Mouse (Mus musculus) C2C12 (cell line): ENCODE measurements around the gene Aspscr1. TPM values are rescaled to one million over a fixed set of nuclear protein-coding genes. Genes with fewer than 3 reads are reported as not detected.

Source experiments
- H3K27me3 ChIP-seq: one replicate; pipeline ENCODE4 v1.6.1; 2011; ENCODE audit not compliant: control insufficient read depth, insufficient read depth, insufficient read length
- H3K36me3 ChIP-seq: one replicate; pipeline ENCODE4 v1.6.1; 2011; ENCODE audit not compliant: control insufficient read depth, insufficient read depth
- H3K4me3 ChIP-seq: one replicate; pipeline ENCODE4 v1.5.1; 2011; ENCODE audit warnings: mild to moderate bottlenecking, control low read depth; ENCODE audit not compliant: poor library complexity, insufficient read depth, severe bottlenecking
- H3K79me2 ChIP-seq: one replicate; pipeline ENCODE4 v1.6.1; 2011; ENCODE audit not compliant: control insufficient read depth, insufficient read depth
- H3K79me3 ChIP-seq: one replicate; pipeline ENCODE4 v1.6.1; 2011; ENCODE audit warnings: low read depth, control low read depth
- H3ac ChIP-seq: one replicate; pipeline ENCODE3; 2011; ENCODE audit warnings: low read depth; ENCODE audit not compliant: control insufficient read depth, insufficient read length
- CEBPB ChIP-seq: IDR thresholded peaks from one replicate; pipeline ENCODE4 v1.6.1; 2011; ENCODE audit warnings: low read depth, mild to moderate bottlenecking, control low read depth, moderate library complexity
- CTCF ChIP-seq: IDR thresholded peaks from one replicate; pipeline ENCODE4 v1.5.1; 2011; ENCODE audit not compliant: control insufficient read depth, insufficient read depth, insufficient read length
- FOSL1 ChIP-seq: IDR thresholded peaks from one replicate; pipeline ENCODE4 v1.8.0; 2011; ENCODE audit warnings: mild to moderate bottlenecking, low read length; ENCODE audit not compliant: poor library complexity, insufficient read depth, severe bottlenecking
- MAX ChIP-seq: IDR thresholded peaks from one replicate; pipeline ENCODE4 v1.6.1; 2011; ENCODE audit warnings: mild to moderate bottlenecking, control low read depth
- MYOD1 ChIP-seq: IDR thresholded peaks from one replicate; pipeline ENCODE4 v1.6.1; 2011; ENCODE audit warnings: low read depth; ENCODE audit not compliant: control insufficient read depth, insufficient read length
- MYOG ChIP-seq: IDR thresholded peaks from one replicate; pipeline ENCODE4 v1.6.1; 2011; ENCODE audit not compliant: control insufficient read depth, insufficient read length; ENCODE audit errors: extremely low read depth
- USF1 ChIP-seq: IDR thresholded peaks from one replicate; pipeline ENCODE4 v1.6.1; 2011; ENCODE audit warnings: low read depth, mild to moderate bottlenecking, control low read depth, moderate library complexity
- long read RNA-seq, 2 experiments: library from polyadenylated mRNA; unstranded; transcript quantifications; one replicate each; pipeline ENCODE4 v2.0.0; 2019 to 2020
- polyA plus RNA-seq: library from polyadenylated mRNA; unstranded; fragments of >200 nt; fragmentation: generic; extraction: Trizol; gene quantifications from one replicate; pipeline ENCODE4 v1.2.1, GENCODE M21; 2012; ENCODE audit warnings: missing spikeins

The Aspscr1 gene
- polyA plus RNA-seq = 66.0 TPM
- long read RNA-seq, experiment 1, transcript Aspscr1-201 (16 exons, 1,820 nt) = major isoform, 40 of 86 reads
- long read RNA-seq, experiment 1, transcript Aspscr1-203 (15 exons, 1,690 nt) = minor isoform, 13 of 86 reads
- long read RNA-seq, experiment 1, partial matches to known transcripts = 18 of 86 reads
- long read RNA-seq, experiment 1, other reads (novel, unspliced or antisense) = 13 of 86 reads
- long read RNA-seq, experiment 2, transcript Aspscr1-201 (16 exons, 1,820 nt) = major isoform, 267 of 381 reads
- long read RNA-seq, experiment 2, transcript Aspscr1-203 (15 exons, 1,690 nt) = minor isoform, 24 of 381 reads
- long read RNA-seq, experiment 2, partial matches to known transcripts = 7 of 381 reads
- long read RNA-seq, experiment 2, other reads (novel, unspliced or antisense) = 83 of 381 reads

DNA sequence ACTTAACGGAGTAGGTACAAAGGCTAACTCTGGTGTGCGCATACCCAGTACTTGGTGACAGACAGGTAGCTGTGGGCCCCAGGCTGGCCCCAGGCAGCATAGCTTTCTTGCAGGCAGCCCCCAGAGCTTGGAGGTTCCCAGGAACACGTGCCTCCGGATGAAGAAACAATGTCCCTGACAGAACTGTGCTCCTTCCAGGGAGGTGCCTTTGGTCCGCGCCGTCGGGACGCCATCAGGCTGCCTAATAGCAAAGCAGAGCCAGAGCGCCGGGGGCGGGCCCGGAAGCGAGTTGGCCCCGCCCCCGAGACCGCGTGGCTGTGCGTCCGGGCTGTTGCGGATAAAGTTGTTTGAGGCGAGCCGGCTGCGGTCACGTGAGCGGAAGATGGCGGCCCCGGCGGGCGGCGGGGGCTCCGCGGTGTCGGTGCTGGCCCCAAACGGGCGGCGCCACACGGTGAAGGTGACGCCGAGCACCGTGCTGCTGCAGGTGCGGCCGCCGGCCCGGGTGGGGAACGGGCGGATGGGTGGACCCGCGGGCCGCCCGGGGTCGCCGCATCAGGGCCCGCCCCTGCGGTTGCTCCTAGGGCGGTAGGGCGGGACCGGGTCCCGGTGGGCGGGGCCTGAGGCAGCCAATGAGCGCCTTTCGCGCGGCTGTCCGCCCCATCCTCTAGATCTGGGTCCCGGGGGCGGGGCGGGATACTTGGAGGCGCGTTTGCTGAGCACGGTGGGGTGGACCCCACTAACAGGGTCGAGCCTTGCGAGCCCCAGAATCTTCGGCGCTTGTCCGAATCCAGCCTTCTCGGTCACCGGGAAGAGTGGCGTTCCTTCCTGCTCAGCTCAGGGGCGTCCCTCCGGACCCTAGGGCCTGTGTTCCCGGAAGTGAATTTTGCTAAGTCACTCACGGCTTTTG is at the start of gene Aspscr1:
Gene Aspscr1 (plus strand): TSS at position 287 of the 907 bp plus-strand sequence.
- H3K36me3 ChIP-seq = peaks cover 11% of the 10 kb centered on the region
- peaks cover 37% of the 10 kb centered on the region for H3K79me2 ChIP-seq
- H3K79me3 ChIP-seq = no peaks in the 10 kb centered on the region
- no peaks in the 10 kb centered on the region for H3K27me3 ChIP-seq
- H3ac ChIP-seq = peak within 1 kb of the TSS; percentile 87
- TF ChIP-seq MYOD1 = no peak
- peak; percentile 93 for TF ChIP-seq USF1
- no peak for TF ChIP-seq CEBPB
- TF ChIP-seq MAX = peak; percentile 94
- TF ChIP-seq MYOG = no peak
- H3K4me3 ChIP-seq = peak within 1 kb of the TSS; percentile 48

GRCm38 (mm10) chr11:120623961-120624679 is 48.7 kb upstream of the Aspscr1 start:
- TF ChIP-seq CEBPB (no peak), MYOG (no peak), MYOD1 (no peak), CTCF (peak; percentile 75), MAX (no peak), USF1 (no peak), FOSL1 (no peak)
- Histone ChIP-seq H3K79me2 (peaks cover 74% of the 10 kb centered on the region), H3K36me3 (peaks cover 71% of the 10 kb centered on the region), H3K27me3 (no peaks in the 10 kb centered on the region), H3K79me3 (peaks cover 47% of the 10 kb centered on the region), H3K4me3 (peak overlapping the region; percentile 98), H3ac (peak overlapping the region; percentile 82)

DNA sequence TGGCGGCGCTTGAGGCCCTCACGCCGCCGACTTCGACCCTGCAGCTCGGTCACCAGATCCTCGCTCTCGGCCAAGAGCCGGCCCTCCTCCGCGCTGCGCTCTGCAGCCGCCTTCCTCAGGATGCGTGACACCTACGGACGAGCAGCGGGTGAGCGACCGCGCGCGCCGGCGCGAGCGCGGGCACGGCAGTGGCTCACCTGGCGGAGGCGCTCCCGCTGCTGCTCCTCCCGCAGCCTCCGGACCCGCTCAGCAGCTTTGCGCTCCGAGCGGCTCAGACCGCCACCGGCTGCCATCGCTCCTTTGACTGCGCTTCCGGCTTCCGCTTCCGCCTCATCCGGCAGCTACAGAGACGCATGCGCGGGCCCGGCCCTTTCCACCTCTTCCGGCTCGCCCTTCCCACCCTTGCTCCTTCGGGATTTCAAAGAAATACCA is 48.1 kb upstream of the Aspscr1 start:
- Histone ChIP-seq H3K79me2 (peaks cover 80% of the 10 kb centered on the region), H3ac (peak overlapping the region; percentile 82), H3K4me3 (peak overlapping the region; percentile 98), H3K79me3 (peaks cover 53% of the 10 kb centered on the region), H3K36me3 (peaks cover 72% of the 10 kb centered on the region), H3K27me3 (no peaks in the 10 kb centered on the region)
- TF ChIP-seq CTCF (no peak), USF1 (no peak), MAX (no peak), MYOG (no peak), MYOD1 (no peak)

GRCm38 (mm10) chr11:120625152-120625775 is 47.5 kb upstream of the Aspscr1 start, which contains the start of gene Sirt7:
Sirt7 (minus strand) TSS chr11:120625240.
- Histone ChIP-seq H3ac (peak within 1 kb of the TSS; percentile 82), H3K79me2 (peaks cover 86% of the 10 kb centered on the region), H3K79me3 (peaks cover 58% of the 10 kb centered on the region), H3K27me3 (no peaks in the 10 kb centered on the region), H3K36me3 (peaks cover 69% of the 10 kb centered on the region), H3K4me3 (peak within 1 kb of the TSS; percentile 98)
- TF ChIP-seq CTCF = no peak
- no peak for TF ChIP-seq MYOG
- no peak for TF ChIP-seq FOSL1

- Histone ChIP-seq H3K36me3 (peaks cover 55% of the 10 kb centered on the region), H3K79me2 (peaks cover 99% of the 10 kb centered on the region), H3K4me3 (no peak overlapping the region), H3K27me3 (no peaks in the 10 kb centered on the region), H3K79me3 (peaks cover 75% of the 10 kb centered on the region), H3ac (no peak overlapping the region)
- TF ChIP-seq CEBPB = no peak
- TF ChIP-seq FOSL1 = no peak
- TF ChIP-seq MYOG = no peak
- no peak for TF ChIP-seq MAX
- TF ChIP-seq USF1 = no peak
- TF ChIP-seq MYOD1 = no peak
- TF ChIP-seq CTCF = no peak
Measured at GRCm38 (mm10) chr11:120626785-120627467, 45.8 kb upstream of the Aspscr1 start.
